Mouse (Mus musculus): ENCODE results near the gene D330020A13Rik. TPM values are rescaled to one million over a fixed set of nuclear protein-coding genes. Genes with fewer than 3 reads are reported as not detected.

Gene D330020A13Rik
- polyA plus RNA-seq (2015; fragmentation: Nextera tagmentation; extraction: Ambion mirVana), result not detected in 2 replicates

- Histone ChIP-seq H3K4me3 (replicated peaks; ENCODE audit: low read length) (peak within 1 kb of the TSS; percentile 76), H3K4me2 (ENCODE audit: low read length) (peak within 1 kb of the TSS; percentile 99), H3K9me3 (ENCODE audit: control insufficient read depth, low read length) (no peaks in the 10 kb centered on the region), H3K27ac (ENCODE audit: low read length) (no peak within 1 kb of the TSS), H3K4me1 (replicated peaks; ENCODE audit: control insufficient read depth, insufficient read depth, low read length) (peaks cover 7% of the 10 kb centered on the region), H3K27me3 (replicated peaks; ENCODE audit: control insufficient read depth, insufficient read depth, low read length) (peaks cover 3% of the 10 kb centered on the region; the same call in 1 of the 2 replicates), H3K9ac (replicated peaks; ENCODE audit: low read depth, low read length) (peak within 1 kb of the TSS; percentile 70), H3K36me3 (ENCODE audit: control insufficient read depth, insufficient read depth) (no peaks in the 10 kb centered on the region)
- ATAC-seq, result peak; percentile 90
- under 1% methylated on average over 77 of the region's 79 CpGs for WGBS
Measured at GRCm38 (mm10) chr6:120294056-120294784, at the start of gene D330020A13Rik, which contains the start of gene B4galnt3. Gene D330020A13Rik, plus strand, starts transcription at chr6:120294364. Gene B4galnt3, minus strand, starts transcription at chr6:120294559.

- no peak overlapping the region for H3K9ac ChIP-seq (replicated peaks; ENCODE audit: low read depth, low read length)
- H3K4me2 ChIP-seq (ENCODE audit: low read length), result no peak overlapping the region
- no peak overlapping the region for H3K4me3 ChIP-seq (replicated peaks; ENCODE audit: low read length)
- ATAC-seq, result no peak
- H3K4me1 ChIP-seq (replicated peaks; ENCODE audit: control insufficient read depth, insufficient read depth, low read length), result no peaks in the 10 kb centered on the region
- H3K27ac ChIP-seq (ENCODE audit: low read length), result no peak overlapping the region
- H3K9me3 ChIP-seq (ENCODE audit: control insufficient read depth, low read length), result no peaks in the 10 kb centered on the region
- no peaks in the 10 kb centered on the region for H3K27me3 ChIP-seq (replicated peaks; ENCODE audit: control insufficient read depth, insufficient read depth, low read length)
- no peaks in the 10 kb centered on the region for H3K36me3 ChIP-seq (ENCODE audit: control insufficient read depth, insufficient read depth)
- 88% methylated on average over 5 of the region's 5 CpGs for WGBS
Measured at GRCm38 (mm10) chr6:120246676-120247075, 47.5 kb upstream of the D330020A13Rik start.

GRCm38 (mm10) chr6:120249831-120250230, 44.3 kb upstream of the D330020A13Rik start:
- Histone ChIP-seq H3K4me2 (ENCODE audit: low read length) (no peak overlapping the region), H3K9ac (replicated peaks; ENCODE audit: low read depth, low read length) (no peak overlapping the region), H3K27ac (ENCODE audit: low read length) (no peak overlapping the region), H3K27me3 (replicated peaks; ENCODE audit: control insufficient read depth, insufficient read depth, low read length) (no peaks in the 10 kb centered on the region), H3K4me1 (replicated peaks; ENCODE audit: control insufficient read depth, insufficient read depth, low read length) (no peaks in the 10 kb centered on the region), H3K36me3 (ENCODE audit: control insufficient read depth, insufficient read depth) (no peaks in the 10 kb centered on the region), H3K9me3 (ENCODE audit: control insufficient read depth, low read length) (no peaks in the 10 kb centered on the region), H3K4me3 (replicated peaks; ENCODE audit: low read length) (no peak overlapping the region)
- 78% methylated on average over 5 of the region's 5 CpGs for WGBS
- no peak for ATAC-seq

GRCm38 (mm10) chr6:120251010-120251409, 43.2 kb upstream of the D330020A13Rik start:
- Histone ChIP-seq H3K27me3 (replicated peaks; ENCODE audit: control insufficient read depth, insufficient read depth, low read length) (no peaks in the 10 kb centered on the region), H3K27ac (ENCODE audit: low read length) (no peak overlapping the region), H3K9ac (replicated peaks; ENCODE audit: low read depth, low read length) (no peak overlapping the region), H3K9me3 (ENCODE audit: control insufficient read depth, low read length) (no peaks in the 10 kb centered on the region), H3K4me2 (ENCODE audit: low read length) (no peak overlapping the region), H3K36me3 (ENCODE audit: control insufficient read depth, insufficient read depth) (no peaks in the 10 kb centered on the region), H3K4me1 (replicated peaks; ENCODE audit: control insufficient read depth, insufficient read depth, low read length) (no peaks in the 10 kb centered on the region), H3K4me3 (replicated peaks; ENCODE audit: low read length) (no peak overlapping the region)
- ATAC-seq, result no peak
- WGBS, result 88% methylated on average over 7 of the region's 7 CpGs

GRCm38 (mm10) chr6:120252741-120253140, 41.4 kb upstream of the D330020A13Rik start:
- Histone ChIP-seq H3K4me3 (replicated peaks; ENCODE audit: low read length) (no peak overlapping the region), H3K4me2 (ENCODE audit: low read length) (no peak overlapping the region), H3K9ac (replicated peaks; ENCODE audit: low read depth, low read length) (no peak overlapping the region), H3K4me1 (replicated peaks; ENCODE audit: control insufficient read depth, insufficient read depth, low read length) (no peaks in the 10 kb centered on the region), H3K9me3 (ENCODE audit: control insufficient read depth, low read length) (no peaks in the 10 kb centered on the region), H3K27me3 (replicated peaks; ENCODE audit: control insufficient read depth, insufficient read depth, low read length) (no peaks in the 10 kb centered on the region), H3K27ac (ENCODE audit: low read length) (no peak overlapping the region), H3K36me3 (ENCODE audit: control insufficient read depth, insufficient read depth) (no peaks in the 10 kb centered on the region)
- 95% methylated on average over 2 of the region's 2 CpGs for WGBS
- no peak for ATAC-seq

- H3K9ac ChIP-seq (replicated peaks; ENCODE audit: low read depth, low read length), result no peak overlapping the region
- H3K4me2 ChIP-seq (ENCODE audit: low read length), result no peak overlapping the region
- no peak overlapping the region for H3K27ac ChIP-seq (ENCODE audit: low read length)
- WGBS, result 46% methylated on average over 4 of the region's 4 CpGs
- H3K36me3 ChIP-seq (ENCODE audit: control insufficient read depth, insufficient read depth), result no peaks in the 10 kb centered on the region
- no peaks in the 10 kb centered on the region for H3K4me1 ChIP-seq (replicated peaks; ENCODE audit: control insufficient read depth, insufficient read depth, low read length)
- H3K27me3 ChIP-seq (replicated peaks; ENCODE audit: control insufficient read depth, insufficient read depth, low read length), result no peaks in the 10 kb centered on the region
- H3K9me3 ChIP-seq (ENCODE audit: control insufficient read depth, low read length), result no peaks in the 10 kb centered on the region
- no peak overlapping the region for H3K4me3 ChIP-seq (replicated peaks; ENCODE audit: low read length)
- ATAC-seq, result no peak
Measured at GRCm38 (mm10) chr6:120254640-120255039, 39.5 kb upstream of the D330020A13Rik start.

- 72% methylated on average over 4 of the region's 4 CpGs for WGBS
- Histone ChIP-seq H3K4me1 (replicated peaks; ENCODE audit: control insufficient read depth, insufficient read depth, low read length) (no peaks in the 10 kb centered on the region), H3K9ac (replicated peaks; ENCODE audit: low read depth, low read length) (no peak overlapping the region), H3K27me3 (replicated peaks; ENCODE audit: control insufficient read depth, insufficient read depth, low read length) (no peaks in the 10 kb centered on the region), H3K9me3 (ENCODE audit: control insufficient read depth, low read length) (no peaks in the 10 kb centered on the region), H3K36me3 (ENCODE audit: control insufficient read depth, insufficient read depth) (no peaks in the 10 kb centered on the region), H3K4me2 (ENCODE audit: low read length) (no peak overlapping the region), H3K27ac (ENCODE audit: low read length) (no peak overlapping the region), H3K4me3 (replicated peaks; ENCODE audit: low read length) (no peak overlapping the region)
- ATAC-seq, result no peak
Measured at GRCm38 (mm10) chr6:120255144-120255543, 39.0 kb upstream of the D330020A13Rik start.

GRCm38 (mm10) chr6:120255701-120256100, 38.5 kb upstream of the D330020A13Rik start:
- H3K4me3 ChIP-seq (replicated peaks; ENCODE audit: low read length), result no peak overlapping the region
- 95% methylated on average over 12 of the region's 12 CpGs for WGBS
- H3K4me2 ChIP-seq (ENCODE audit: low read length), result no peak overlapping the region
- H3K27ac ChIP-seq (ENCODE audit: low read length), result no peak overlapping the region
- no peaks in the 10 kb centered on the region for H3K36me3 ChIP-seq (ENCODE audit: control insufficient read depth, insufficient read depth)
- H3K9ac ChIP-seq (replicated peaks; ENCODE audit: low read depth, low read length), result no peak overlapping the region
- H3K9me3 ChIP-seq (ENCODE audit: control insufficient read depth, low read length), result no peaks in the 10 kb centered on the region
- no peak for ATAC-seq
- H3K27me3 ChIP-seq (replicated peaks; ENCODE audit: control insufficient read depth, insufficient read depth, low read length), result no peaks in the 10 kb centered on the region
- H3K4me1 ChIP-seq (replicated peaks; ENCODE audit: control insufficient read depth, insufficient read depth, low read length), result no peaks in the 10 kb centered on the region

GRCm38 (mm10) chr6:120256431-120256935, 37.7 kb upstream of the D330020A13Rik start:
- H3K4me3 ChIP-seq (replicated peaks; ENCODE audit: low read length), result no peak overlapping the region
- no peak overlapping the region for H3K9ac ChIP-seq (replicated peaks; ENCODE audit: low read depth, low read length)
- no peaks in the 10 kb centered on the region for H3K27me3 ChIP-seq (replicated peaks; ENCODE audit: control insufficient read depth, insufficient read depth, low read length)
- no peak overlapping the region for H3K27ac ChIP-seq (ENCODE audit: low read length)
- no peaks in the 10 kb centered on the region for H3K4me1 ChIP-seq (replicated peaks; ENCODE audit: control insufficient read depth, insufficient read depth, low read length)
- WGBS, result 81% methylated on average over 5 of the region's 5 CpGs
- no peaks in the 10 kb centered on the region for H3K9me3 ChIP-seq (ENCODE audit: control insufficient read depth, low read length)
- no peaks in the 10 kb centered on the region for H3K36me3 ChIP-seq (ENCODE audit: control insufficient read depth, insufficient read depth)
- no peak for ATAC-seq
- no peak overlapping the region for H3K4me2 ChIP-seq (ENCODE audit: low read length)
